Mouse (Mus musculus) lung, embryonic 16.5 days (tissue): ENCODE measurements around the gene Rrp8. TPM values are rescaled to one million over a fixed set of nuclear protein-coding genes. Genes with fewer than 3 reads are reported as not detected.

Experiments
- ATAC-seq: fragments of 200-750 bp; cut with Nextera tagmentation; 2 replicates; pipeline ENCODE4 v1.8.0; 2017; ENCODE audit warnings: low read depth, mild to moderate bottlenecking, moderate library complexity
- H3K27ac ChIP-seq: fragments of 300-500 bp; sonication (generic); 2 replicates; pipeline ENCODE4 v1.5.1; 2014; ENCODE audit warnings: mild to moderate bottlenecking, control low read depth, low read length
- H3K27me3 ChIP-seq: fragments of 300-500 bp; sonication (generic); 2 replicates; pipeline ENCODE4 v1.6.1; 2014; ENCODE audit warnings: low read depth, low read length, mixed read lengths; ENCODE audit not compliant: control insufficient read depth, insufficient read depth
- H3K36me3 ChIP-seq: fragments of 300-500 bp; sonication (generic); 2 replicates; pipeline ENCODE4 v1.6.1; 2014; ENCODE audit warnings: low read length; ENCODE audit not compliant: control insufficient read depth, insufficient read depth
- H3K4me1 ChIP-seq: fragments of 300-500 bp; sonication (generic); replicated peaks from 2 replicates; pipeline ENCODE4 v1.6.1; 2014; ENCODE audit warnings: low read length, mixed read lengths; ENCODE audit not compliant: control insufficient read depth, insufficient read depth
- H3K4me2 ChIP-seq: fragments of 300-500 bp; sonication (generic); 2 replicates; pipeline ENCODE4 v1.6.1; 2014; ENCODE audit warnings: low read depth, low read length, control low read depth
- H3K4me3 ChIP-seq: fragments of 300-500 bp; sonication (generic); 2 replicates; pipeline ENCODE4 v1.5.1; 2014; ENCODE audit warnings: mild to moderate bottlenecking, low read length, control low read depth
- H3K9ac ChIP-seq: fragments of 300-500 bp; sonication (generic); 2 replicates; pipeline ENCODE4 v1.6.1; 2014; ENCODE audit warnings: low read length, control low read depth
- H3K9me3 ChIP-seq: fragments of 300-500 bp; sonication (generic); 2 replicates; pipeline ENCODE4 v1.6.1; 2016; ENCODE audit warnings: low read length; ENCODE audit not compliant: control insufficient read depth
- WGBS: fragments of 180-500 bp; shearing (Covaris S2); extraction: QIAGEN DNeasy Blood & Tissue Kit; methylation state at CpG from one replicate; pipeline ENCODE4 v1.1.7; 2014; 5-methylcytosine and 5-hydroxymethylcytosine counted together
- polyA plus RNA-seq: library from polyadenylated mRNA; unstranded; fragments of >200 nt; fragmentation: Nextera tagmentation; extraction: Ambion mirVana; gene quantifications from 2 replicates; pipeline ENCODE4 v1.2.1, GENCODE M21; 2015

Rrp8 gene
- polyA plus RNA-seq, 1 experiment from 2014 or later = 41.7 TPM

- no peak for ATAC-seq
- H3K9me3 ChIP-seq = no peaks in the 10 kb centered on the region
- H3K4me2 ChIP-seq = no peak overlapping the region
- H3K27me3 ChIP-seq = no peaks in the 10 kb centered on the region
- H3K36me3 ChIP-seq = peaks cover 17% of the 10 kb centered on the region
- no peak overlapping the region for H3K4me3 ChIP-seq
- H3K27ac ChIP-seq = peak overlapping the region; percentile 35; the same call in 1 of the 2 replicates
- no peak overlapping the region for H3K9ac ChIP-seq
- H3K4me1 ChIP-seq = peaks cover 40% of the 10 kb centered on the region
- WGBS = 36% methylated on average over 8 of the region's 8 CpGs
Observed at GRCm38 (mm10) chr7:105774661-105775060, 37.5 kb upstream of the Rrp8 start.

GRCm38 (mm10) chr7:105773041-105773440 lies 35.9 kb upstream of the Rrp8 start:
- WGBS = 75% methylated on average over 5 of the region's 5 CpGs
- H3K27me3 ChIP-seq = no peaks in the 10 kb centered on the region
- no peak overlapping the region for H3K4me2 ChIP-seq
- peaks cover 17% of the 10 kb centered on the region for H3K36me3 ChIP-seq
- no peak overlapping the region for H3K4me3 ChIP-seq
- ATAC-seq = 0 out of 2 replicates have a peak, but pooled peaks have one; percentile 24
- H3K9me3 ChIP-seq = no peaks in the 10 kb centered on the region
- H3K4me1 ChIP-seq = peaks cover 27% of the 10 kb centered on the region
- H3K27ac ChIP-seq = peak overlapping the region; percentile 65
- no peak overlapping the region for H3K9ac ChIP-seq

GRCm38 (mm10) chr7:105772331-105772730 lies 35.1 kb upstream of the Rrp8 start:
- WGBS = 93% methylated on average over 15 of the region's 15 CpGs
- Histone ChIP-seq H3K4me2 (no peak overlapping the region), H3K36me3 (peaks cover 17% of the 10 kb centered on the region), H3K27ac (no peak overlapping the region), H3K4me3 (no peak overlapping the region), H3K27me3 (no peaks in the 10 kb centered on the region), H3K9me3 (no peaks in the 10 kb centered on the region), H3K4me1 (peaks cover 24% of the 10 kb centered on the region), H3K9ac (no peak overlapping the region)
- ATAC-seq = no peak

- H3K9ac ChIP-seq = no peak overlapping the region
- no peak overlapping the region for H3K27ac ChIP-seq
- ATAC-seq = no peak
- H3K36me3 ChIP-seq = peaks cover 27% of the 10 kb centered on the region
- no peak overlapping the region for H3K4me3 ChIP-seq
- peaks cover 24% of the 10 kb centered on the region for H3K4me1 ChIP-seq
- no peaks in the 10 kb centered on the region for H3K27me3 ChIP-seq
- no peak overlapping the region for H3K4me2 ChIP-seq
- 80% methylated on average over 3 of the region's 3 CpGs for WGBS
- H3K9me3 ChIP-seq = no peaks in the 10 kb centered on the region
Observed at GRCm38 (mm10) chr7:105769959-105770358, 32.8 kb upstream of the Rrp8 start.

- Histone ChIP-seq H3K36me3 (peaks cover 41% of the 10 kb centered on the region), H3K27me3 (no peaks in the 10 kb centered on the region), H3K4me2 (no peak overlapping the region), H3K4me3 (no peak overlapping the region), H3K9me3 (no peaks in the 10 kb centered on the region), H3K9ac (peak overlapping the region; percentile 30; the same call in 1 of the 2 replicates), H3K27ac (peak overlapping the region; percentile 50), H3K4me1 (peaks cover 8% of the 10 kb centered on the region; the same call in 1 of the 2 replicates)
- peak; percentile 61 for ATAC-seq
- WGBS = 13% methylated on average over 6 of the region's 6 CpGs
Observed at GRCm38 (mm10) chr7:105767729-105768165, 30.6 kb upstream of the Rrp8 start.

- H3K4me2 ChIP-seq = no peak overlapping the region
- H3K4me1 ChIP-seq = peaks cover 6% of the 10 kb centered on the region; the same call in 1 of the 2 replicates
- no peak overlapping the region for H3K4me3 ChIP-seq
- H3K9me3 ChIP-seq = no peaks in the 10 kb centered on the region
- peaks cover 42% of the 10 kb centered on the region for H3K36me3 ChIP-seq
- no peak overlapping the region for H3K27ac ChIP-seq
- H3K27me3 ChIP-seq = no peaks in the 10 kb centered on the region
- 91% methylated on average over 11 of the region's 11 CpGs for WGBS
- ATAC-seq = no peak
- H3K9ac ChIP-seq = no peak overlapping the region
Observed at GRCm38 (mm10) chr7:105764331-105764730, 27.1 kb upstream of the Rrp8 start.

GRCm38 (mm10) chr7:105762517-105763270 lies 25.5 kb upstream of the Rrp8 start:
- 55% methylated on average over 55 of the region's 55 CpGs for WGBS

GRCm38 (mm10) chr7:105761813-105762484 lies 24.8 kb upstream of the Rrp8 start:
- H3K4me3 ChIP-seq = peak overlapping the region; percentile 16; the same call in 1 of the 2 replicates
- H3K36me3 ChIP-seq = peaks cover 52% of the 10 kb centered on the region
- H3K27me3 ChIP-seq = no peaks in the 10 kb centered on the region
- H3K9me3 ChIP-seq = no peaks in the 10 kb centered on the region
- H3K9ac ChIP-seq = no peak overlapping the region
- no peaks in the 10 kb centered on the region for H3K4me1 ChIP-seq
- peak; percentile 12 for ATAC-seq
- peak overlapping the region; percentile 40 for H3K4me2 ChIP-seq
- no peak overlapping the region for H3K27ac ChIP-seq
- WGBS = 48% methylated on average over 51 of the region's 51 CpGs

More at GRCm38 (mm10) chr7:105762517-105763270, 25.5 kb upstream of the Rrp8 start:
- Histone ChIP-seq H3K27ac (no peak overlapping the region), H3K4me3 (peak overlapping the region; percentile 16; the same call in 1 of the 2 replicates), H3K4me1 (peaks cover 4% of the 10 kb centered on the region; the same call in 1 of the 2 replicates), H3K36me3 (peaks cover 47% of the 10 kb centered on the region), H3K4me2 (peak overlapping the region; percentile 40), H3K9me3 (no peaks in the 10 kb centered on the region), H3K27me3 (no peaks in the 10 kb centered on the region), H3K9ac (no peak overlapping the region)
- ATAC-seq = peak; percentile 18; the same call in 1 of the 2 replicates

- Histone ChIP-seq H3K27ac (no peak overlapping the region), H3K36me3 (peaks cover 16% of the 10 kb centered on the region), H3K4me2 (no peak overlapping the region), H3K4me3 (no peak overlapping the region), H3K9ac (no peak overlapping the region), H3K9me3 (no peaks in the 10 kb centered on the region), H3K27me3 (no peaks in the 10 kb centered on the region), H3K4me1 (peaks cover 6% of the 10 kb centered on the region; the same call in 1 of the 2 replicates)
- ATAC-seq = no peak
- 86% methylated on average over 10 of the region's 10 CpGs for WGBS
Observed at GRCm38 (mm10) chr7:105753281-105753680, 16.1 kb upstream of the Rrp8 start.
